Mouse (Mus musculus): ENCODE results near the gene Vps37b.
A peak's percentile ranks its signal among the peaks of the same experiment; 100 is the strongest.

Gene Vps37b

DNA sequence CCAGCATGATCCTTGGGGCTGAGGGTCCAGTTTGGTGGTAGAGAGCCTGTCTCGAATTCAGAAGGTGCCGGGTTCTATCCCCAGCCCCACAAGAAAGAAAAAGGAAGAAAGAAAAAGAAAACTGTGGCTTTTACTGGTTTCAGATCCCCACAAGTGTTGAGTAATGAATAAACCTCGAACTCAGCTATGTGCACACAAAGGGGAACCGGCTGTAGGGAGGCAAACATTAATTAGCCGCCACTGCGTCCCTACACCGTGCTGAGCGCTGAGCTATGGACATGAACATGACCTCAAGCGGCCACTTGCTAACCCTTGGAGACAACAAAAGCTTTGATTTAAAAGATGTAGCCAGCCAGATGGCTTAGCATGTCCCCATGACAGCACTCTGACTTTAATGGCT is 6.9 kb downstream of the Vps37b start:
- ATAC-seq (ENCODE audit: insufficient number of reproducible peaks, low FRiP score, low TSS enrichment): no peak

GRCm38 (mm10) chr5:124024677-124025076 is 7.4 kb downstream of the Vps37b start:
- peak; percentile 88; the same call in 1 of the 2 replicates for ATAC-seq (ENCODE audit: insufficient number of reproducible peaks, low FRiP score, low TSS enrichment)

- no peak for ATAC-seq (ENCODE audit: insufficient number of reproducible peaks, low FRiP score, low TSS enrichment)
These were observed 9.7 kb downstream of the Vps37b start for GRCm38 (mm10) chr5:124022365-124022764.

DNA sequence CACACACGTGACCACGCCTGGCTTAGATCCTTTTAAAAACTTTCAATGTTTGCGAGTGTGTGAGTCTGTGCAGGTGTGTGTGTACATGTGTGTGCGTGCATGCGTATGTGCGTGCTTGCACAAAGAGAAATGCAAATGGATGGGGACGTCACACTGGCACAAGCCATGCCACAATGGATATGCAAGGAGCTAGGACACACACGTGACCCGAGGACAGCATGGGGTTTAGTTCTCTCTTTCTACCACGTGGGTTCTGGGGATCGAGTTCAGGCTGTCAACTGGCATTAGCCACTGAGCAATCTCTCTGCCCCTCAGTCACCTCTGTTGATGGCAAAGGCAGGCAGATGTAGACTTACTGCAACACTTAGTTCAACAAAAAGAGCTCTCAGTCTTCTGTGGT is 10.4 kb downstream of the Vps37b start:
- ATAC-seq (ENCODE audit: insufficient number of reproducible peaks, low FRiP score, low TSS enrichment): no peak

DNA sequence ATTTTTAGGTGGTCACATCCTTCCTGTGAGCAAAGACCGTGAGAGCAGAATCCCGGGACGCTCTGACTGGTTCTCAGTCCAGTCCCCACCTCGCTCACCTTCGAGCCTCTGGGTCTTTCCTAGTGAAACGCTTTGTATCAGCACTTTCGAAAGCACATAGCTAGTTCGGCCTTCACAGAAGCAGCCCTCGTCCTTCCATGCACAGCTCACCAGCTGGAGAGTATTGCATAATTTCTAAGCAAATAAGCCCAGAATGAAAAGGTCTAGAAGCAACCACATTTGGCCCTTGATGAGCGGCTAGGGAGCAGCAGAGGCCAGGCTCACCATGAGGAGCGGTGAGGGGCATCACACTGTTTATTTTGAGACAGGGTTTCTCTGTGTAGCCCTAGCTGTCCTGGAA is 10.9 kb downstream of the Vps37b start:
- ATAC-seq (ENCODE audit: insufficient number of reproducible peaks, low FRiP score, low TSS enrichment): no peak

DNA sequence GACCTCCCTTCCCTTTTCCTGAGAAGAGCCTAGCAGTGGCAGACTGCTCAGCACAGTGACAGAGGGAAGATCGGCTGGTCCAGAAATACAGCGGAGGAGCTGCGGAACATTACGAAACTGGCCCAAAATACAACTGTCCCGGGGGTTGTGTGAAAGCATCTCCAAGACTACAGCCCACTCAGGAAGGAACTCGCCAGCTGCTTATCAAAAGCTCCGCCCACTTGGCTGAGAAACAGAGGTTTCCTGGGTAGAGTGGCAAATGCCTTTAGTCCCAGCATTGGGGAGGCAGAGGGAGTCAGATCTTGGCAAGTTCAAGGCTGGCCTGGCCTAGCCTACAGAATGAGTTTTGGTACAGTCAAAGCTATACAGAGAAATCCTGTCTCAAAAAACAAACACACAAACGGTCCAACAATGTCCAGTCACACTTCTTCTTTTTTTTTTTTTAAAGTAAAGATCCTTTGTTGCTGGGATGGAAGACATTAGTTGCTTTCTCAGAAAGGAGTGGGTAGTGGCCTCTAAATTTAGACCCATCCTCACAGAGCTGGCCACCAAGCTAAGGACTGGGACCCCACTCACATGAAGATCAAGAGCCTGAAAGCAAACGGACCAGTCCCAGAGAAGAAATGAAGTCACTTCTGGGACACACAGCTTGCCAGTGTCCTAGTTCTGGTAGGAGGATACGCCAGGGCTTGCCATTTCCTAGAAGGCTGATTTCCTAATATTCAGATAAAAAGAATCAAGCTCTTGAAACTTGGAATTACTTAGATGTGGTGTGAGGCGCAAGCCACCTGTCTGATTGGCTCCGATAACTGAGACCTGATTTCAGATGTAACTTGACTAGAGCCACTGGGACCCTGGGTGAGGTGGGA is 12.5 kb downstream of the Vps37b start:
- no peak for ATAC-seq (ENCODE audit: insufficient number of reproducible peaks, low FRiP score, low TSS enrichment)

- no peak for ATAC-seq (ENCODE audit: insufficient number of reproducible peaks, low FRiP score, low TSS enrichment)
These were observed 13.4 kb downstream of the Vps37b start for GRCm38 (mm10) chr5:124018651-124019050.

DNA sequence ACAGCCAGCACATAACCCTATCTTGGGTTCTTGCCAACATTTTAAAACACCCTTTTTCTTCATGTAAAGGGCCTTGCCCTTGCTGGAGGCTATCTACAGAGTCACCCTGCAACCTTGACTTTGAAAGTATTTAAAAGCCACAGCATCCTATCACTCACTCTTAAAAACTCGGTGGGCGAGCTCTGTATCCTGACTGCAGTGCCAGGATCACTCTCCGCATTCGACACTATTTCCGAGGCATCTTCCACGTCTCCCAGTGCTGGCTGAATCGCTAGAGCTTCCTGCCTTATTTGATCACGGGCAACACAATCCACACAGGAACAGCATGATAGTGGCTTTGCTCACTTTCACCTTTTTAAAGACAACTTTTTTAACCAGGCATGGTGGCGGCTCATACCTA is 14.1 kb downstream of the Vps37b start:
- ATAC-seq (ENCODE audit: insufficient number of reproducible peaks, low FRiP score, low TSS enrichment): no peak

DNA sequence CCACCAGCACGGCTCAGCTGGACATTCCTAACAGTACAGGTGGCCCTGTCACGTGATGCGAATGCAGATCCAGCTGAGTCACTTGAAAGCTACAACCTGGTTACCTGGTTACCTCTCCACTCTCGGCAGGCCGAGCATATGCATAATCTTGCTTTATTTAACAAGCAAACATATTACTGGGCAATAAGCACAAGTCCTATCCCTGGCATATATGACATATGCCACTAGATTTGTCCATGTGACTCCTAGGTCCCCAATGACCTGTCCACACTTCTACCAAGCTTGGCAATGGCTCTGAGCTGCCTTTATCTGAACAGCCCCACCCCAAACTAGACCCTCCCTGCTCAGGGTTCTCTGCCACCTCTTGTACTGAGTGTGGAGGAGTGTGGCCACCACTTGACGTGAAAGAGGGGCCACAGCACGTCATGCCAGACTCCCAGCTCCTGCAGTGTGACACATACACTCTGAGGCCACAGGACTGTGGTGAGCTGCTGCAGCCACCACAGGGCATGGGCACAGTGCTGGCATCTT is 15.7 kb downstream of the Vps37b start:
- no peak for ATAC-seq (ENCODE audit: insufficient number of reproducible peaks, low FRiP score, low TSS enrichment)

GRCm38 (mm10) chr5:124015727-124016126 is 16.3 kb downstream of the Vps37b start:
- ATAC-seq (ENCODE audit: insufficient number of reproducible peaks, low FRiP score, low TSS enrichment): no peak

DNA sequence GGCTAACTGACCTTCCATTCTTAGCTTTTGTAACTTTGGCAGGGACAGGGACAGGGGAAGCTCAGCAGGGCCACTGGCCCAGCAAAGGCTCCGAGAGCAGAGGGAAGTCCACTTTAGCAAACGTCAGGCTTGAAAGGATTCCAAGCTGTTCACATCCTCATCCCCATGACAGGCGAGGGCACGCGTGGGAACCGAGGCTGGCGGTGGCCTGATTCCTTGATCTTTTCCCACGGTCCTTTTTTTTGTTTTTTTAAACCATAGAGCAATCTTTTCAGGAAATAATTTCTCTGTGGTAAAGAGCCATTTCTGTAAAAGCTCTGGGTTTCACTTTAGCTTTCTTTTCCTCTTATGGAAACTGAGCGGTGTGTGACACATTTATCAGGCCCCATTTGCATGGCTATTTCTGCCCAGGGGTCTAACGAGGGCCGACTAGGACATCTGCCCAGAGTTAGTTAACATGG is 17.2 kb downstream of the Vps37b start:
- ATAC-seq (ENCODE audit: insufficient number of reproducible peaks, low FRiP score, low TSS enrichment): no peak

GRCm38 (mm10) chr5:124014180-124014579 is 17.9 kb downstream of the Vps37b start:
- no peak for ATAC-seq (ENCODE audit: insufficient number of reproducible peaks, low FRiP score, low TSS enrichment)

DNA sequence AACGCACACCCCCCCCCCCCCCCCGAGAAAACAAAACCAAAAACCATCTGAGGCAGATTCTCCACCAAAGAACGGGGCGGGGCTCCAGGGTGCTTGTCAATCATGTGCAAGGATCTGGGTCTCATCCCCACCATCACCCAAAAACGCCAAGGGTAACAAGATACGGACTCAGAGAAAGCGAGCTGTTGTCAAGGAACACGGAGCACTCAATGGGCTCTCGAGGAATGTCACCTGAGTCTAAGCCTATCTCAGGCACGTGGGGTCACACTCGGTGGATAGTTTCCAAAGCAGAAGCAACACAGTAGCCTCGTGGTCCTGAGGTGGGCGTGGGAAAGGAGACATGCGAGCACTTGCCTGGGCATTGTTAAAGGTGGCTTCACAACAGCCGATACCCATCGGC is 18.3 kb downstream of the Vps37b start:
- no peak for ATAC-seq (ENCODE audit: insufficient number of reproducible peaks, low FRiP score, low TSS enrichment)

DNA sequence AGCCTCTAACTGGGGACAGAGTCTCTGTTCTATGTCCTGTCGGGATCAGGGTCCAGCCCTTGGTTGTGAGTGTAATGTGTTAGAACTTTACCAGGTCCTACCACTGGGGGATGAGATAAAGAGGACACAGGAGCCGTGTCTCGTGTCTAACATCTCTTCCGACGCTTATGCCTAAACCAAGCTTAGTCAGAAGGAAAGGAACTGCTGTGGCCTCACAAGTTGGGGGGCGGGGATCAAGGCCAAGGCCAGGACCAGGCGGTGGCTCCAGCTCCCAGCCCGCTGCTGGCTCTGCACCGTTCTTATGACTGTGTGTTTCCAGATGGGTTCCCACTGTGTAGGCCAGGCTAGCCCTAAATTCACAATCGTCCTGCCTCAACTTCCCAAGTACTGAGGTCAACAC is 19.2 kb downstream of the Vps37b start:
- no peak for ATAC-seq (ENCODE audit: insufficient number of reproducible peaks, low FRiP score, low TSS enrichment)

DNA sequence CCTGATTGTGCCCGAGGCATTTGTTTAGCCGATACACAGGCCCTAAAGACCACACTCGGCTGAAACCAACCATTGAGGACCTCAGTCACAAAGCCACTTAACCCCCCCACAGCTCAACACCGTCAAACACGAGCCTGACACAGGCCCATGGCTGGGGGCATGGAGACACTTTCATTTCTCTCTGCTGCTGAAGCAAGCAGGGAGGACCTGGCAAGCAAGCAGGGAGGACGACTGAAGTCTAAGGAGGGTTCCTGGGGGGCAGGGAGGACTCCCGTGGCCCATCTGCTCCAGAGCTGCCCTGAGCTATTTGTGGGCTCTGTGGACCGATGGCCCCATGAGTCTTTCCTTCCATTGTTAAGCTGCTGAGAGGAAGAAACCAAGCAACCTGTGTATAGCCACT is 20.1 kb downstream of the Vps37b start:
- no peak for ATAC-seq (ENCODE audit: insufficient number of reproducible peaks, low FRiP score, low TSS enrichment)

DNA sequence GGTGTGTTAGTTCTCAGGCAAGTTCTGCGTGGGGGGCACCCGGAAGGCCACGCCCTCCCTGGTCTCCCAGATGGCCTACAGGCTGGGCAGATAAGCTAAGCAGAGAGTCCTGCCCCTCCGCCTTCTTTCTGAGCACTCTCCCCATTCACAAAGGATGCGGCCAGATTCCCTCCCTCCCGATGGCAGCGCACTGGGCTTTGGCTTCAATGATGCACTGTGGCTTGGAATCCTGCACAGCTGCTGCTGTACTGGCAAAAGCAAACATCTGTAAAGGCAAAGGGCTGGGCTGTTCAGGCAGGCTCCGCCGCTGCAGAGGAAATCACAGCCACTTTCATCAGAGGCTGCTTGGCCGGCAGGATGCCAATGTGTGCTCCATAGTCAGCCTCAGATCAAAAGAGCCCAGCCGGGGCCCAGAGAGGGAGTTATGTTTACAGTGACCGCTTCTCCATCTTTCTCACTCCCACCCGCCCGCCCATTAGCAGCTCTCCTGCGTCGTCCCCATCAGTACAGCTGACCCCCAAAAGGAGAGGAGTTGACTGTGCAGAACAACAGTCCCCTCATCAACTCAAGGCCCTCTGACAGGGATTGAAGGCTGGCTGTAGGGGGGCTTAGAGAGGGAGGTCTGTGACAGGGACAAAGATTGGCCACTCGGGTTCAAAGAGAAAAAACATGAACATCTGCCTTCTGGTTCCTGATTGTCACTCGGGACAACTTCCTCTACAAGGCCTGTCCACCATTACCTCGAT is 21.0 kb downstream of the Vps37b start:
- no peak for ATAC-seq (ENCODE audit: insufficient number of reproducible peaks, low FRiP score, low TSS enrichment)

DNA sequence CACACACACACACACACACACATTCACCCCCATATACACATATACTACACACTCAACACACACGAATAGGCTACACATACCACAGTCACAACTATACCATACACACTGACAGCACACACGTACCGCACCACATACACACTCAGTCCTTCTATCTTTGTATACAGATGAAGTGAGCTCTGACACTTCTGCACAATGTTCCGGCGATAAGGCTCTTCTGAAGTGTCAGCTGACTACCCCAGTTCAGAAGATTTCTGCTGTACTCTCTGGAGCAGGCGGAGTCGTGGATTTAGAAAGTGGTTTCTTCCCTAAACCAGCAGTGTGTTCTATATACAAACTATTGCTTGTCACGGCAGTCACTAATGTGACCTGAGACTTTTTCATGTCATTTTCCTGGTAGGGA is 22.0 kb downstream of the Vps37b start:
- no peak for ATAC-seq (ENCODE audit: insufficient number of reproducible peaks, low FRiP score, low TSS enrichment)

- ATAC-seq (ENCODE audit: insufficient number of reproducible peaks, low FRiP score, low TSS enrichment): peak; percentile 60; the same call in 1 of the 2 replicates
These were observed 25.1 kb downstream of the Vps37b start for GRCm38 (mm10) chr5:124006891-124007491.

DNA sequence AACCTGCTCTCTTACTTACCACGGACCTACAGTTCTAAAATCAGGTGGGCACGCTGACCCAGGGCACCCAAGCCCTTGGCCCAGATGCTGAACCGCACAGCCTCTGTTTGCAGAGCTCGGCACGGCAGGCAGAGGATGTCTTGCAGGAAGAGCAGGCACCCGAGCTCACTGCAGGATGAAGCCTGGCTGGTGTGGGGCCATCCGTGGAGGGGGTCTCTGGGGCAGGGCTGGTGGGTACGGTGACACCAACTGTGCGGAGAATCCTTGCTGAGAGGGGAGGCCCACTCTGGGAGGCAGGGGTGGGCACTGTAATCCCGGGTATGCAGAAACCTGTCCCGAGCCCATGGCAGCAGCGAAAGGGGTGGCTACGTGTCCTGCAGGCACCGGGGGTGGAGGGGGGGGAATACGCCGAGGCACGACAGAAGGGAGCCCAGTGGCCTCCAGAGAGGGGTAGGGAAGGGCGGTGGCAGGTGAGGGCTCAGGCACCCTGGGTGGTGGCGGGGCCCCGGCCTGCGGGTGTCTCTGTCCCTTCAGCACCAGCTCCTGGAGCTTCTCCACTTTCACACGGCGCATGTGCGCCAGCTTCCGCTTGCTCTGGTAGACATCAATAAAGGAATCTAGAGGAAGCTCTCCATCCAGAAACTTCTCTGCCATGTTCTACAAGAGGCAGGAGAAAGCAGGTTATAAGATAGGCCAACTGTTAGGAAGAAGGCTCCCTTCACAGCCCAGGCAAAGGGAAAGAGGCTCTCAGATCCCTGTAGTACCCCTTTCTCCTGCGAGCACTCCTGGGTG is 25.8 kb downstream of the Vps37b start:
- ATAC-seq (ENCODE audit: insufficient number of reproducible peaks, low FRiP score, low TSS enrichment): no peak

DNA sequence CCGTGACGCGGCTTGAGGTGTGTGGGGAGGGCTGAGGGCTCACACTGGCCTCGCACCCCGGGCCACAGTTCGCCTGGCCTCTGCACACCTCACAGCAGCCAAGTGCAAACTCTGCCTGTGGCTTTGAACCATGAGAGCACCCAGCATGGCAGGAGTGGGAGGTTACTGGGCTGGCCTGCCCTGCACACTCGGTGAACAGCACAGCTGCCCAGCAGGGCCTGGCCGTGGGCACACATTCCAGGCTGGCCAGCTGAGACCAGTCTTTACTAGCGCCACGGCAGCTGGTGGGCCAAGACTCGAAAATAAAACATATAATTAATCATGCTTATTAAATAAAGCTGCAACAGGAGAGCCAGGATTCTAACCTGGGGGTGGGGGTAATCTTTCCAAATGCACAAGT is 26.5 kb downstream of the Vps37b start:
- no peak for ATAC-seq (ENCODE audit: insufficient number of reproducible peaks, low FRiP score, low TSS enrichment)

Measured in cerebellum, adult (tissue).